Mouse (Mus musculus) frontal cortex, postnatal 25 days (tissue): ENCODE measurements at regions not wholly inside any gene's neighbourhood (a gene's known extent, or its start where the extent isn't known, plus 50 kb on each side); places are given as distances from the start of the nearest gene placed in this dataset.

Source experiments
- DNase-seq, 2 experiments: peaks; one replicate each; pipeline ENCODE4 v3.0.0; 2022; ENCODE audit warnings: low spot score in 2 of 2

- DNase-seq = no peak
These were observed 75.7 kb upstream of the Magi3 start for GRCm38 (mm10) chr3:104295856-104296255.

GRCm38 (mm10) chr3:104295015-104295719 is 75.0 kb upstream of the Magi3 start:
- DNase-seq = no peak

GRCm38 (mm10) chr3:104293869-104294268 is 73.7 kb upstream of the Magi3 start:
- no peak for DNase-seq

GRCm38 (mm10) chr3:104288970-104289680 is 69.0 kb upstream of the Magi3 start:
- DNase-seq = no peak

GRCm38 (mm10) chr3:104287900-104288299 is 67.7 kb upstream of the Magi3 start:
- no peak for DNase-seq

- no peak for DNase-seq
These were observed 64.8 kb upstream of the Magi3 start for GRCm38 (mm10) chr3:104284961-104285360.

- no peak for DNase-seq
These were observed 63.7 kb upstream of the Magi3 start for GRCm38 (mm10) chr3:104283855-104284254.

- no peak for DNase-seq
These were observed 59.3 kb upstream of the Magi3 start for GRCm38 (mm10) chr3:104279505-104279904.

GRCm38 (mm10) chr3:104274718-104275302 is 54.6 kb upstream of the Magi3 start:
- no peak for DNase-seq

GRCm38 (mm10) chr3:104274084-104274483 is 53.9 kb upstream of the Magi3 start:
- no peak for DNase-seq
